Mouse (Mus musculus) stomach, embryonic 16.5 days (tissue): ENCODE data around the gene Tmem222. TPM values are rescaled to one million over a fixed set of nuclear protein-coding genes. Genes with fewer than 3 reads are reported as not detected.

ENCODE experiments used
- ATAC-seq: fragments of 200-750 bp; cut with Nextera tagmentation; 2 replicates; pipeline ENCODE4 v1.8.0; 2017; ENCODE audit warnings: moderate number of reproducible peaks, moderate TSS enrichment; ENCODE audit not compliant: insufficient read depth, low FRiP score
- H3K27ac ChIP-seq: fragments of 300-500 bp; sonication (generic); 2 replicates; pipeline ENCODE4 v1.5.1; 2014; ENCODE audit warnings: low read length
- H3K27me3 ChIP-seq: fragments of 300-500 bp; sonication (generic); 2 replicates; pipeline ENCODE4 v1.6.1; 2014; ENCODE audit warnings: low read length, control low read depth, mixed read lengths; ENCODE audit not compliant: control insufficient read depth, insufficient read depth
- H3K36me3 ChIP-seq: fragments of 300-500 bp; sonication (generic); 2 replicates; pipeline ENCODE4 v1.6.1; 2014; ENCODE audit warnings: low read length; ENCODE audit not compliant: control insufficient read depth, insufficient read depth
- H3K4me1 ChIP-seq: fragments of 300-500 bp; sonication (generic); 2 replicates; pipeline ENCODE4 v1.6.1; 2014; ENCODE audit warnings: low read length, control low read depth, mixed read lengths; ENCODE audit not compliant: control insufficient read depth, insufficient read depth
- H3K4me2 ChIP-seq: fragments of 300-500 bp; sonication (generic); 2 replicates; pipeline ENCODE4 v1.6.1; 2014; ENCODE audit warnings: low read depth, low read length, mixed read lengths
- H3K4me3 ChIP-seq: fragments of 300-500 bp; sonication (generic); replicated peaks from 2 replicates; pipeline ENCODE4 v1.5.1; 2014; ENCODE audit warnings: mild to moderate bottlenecking, low read length
- H3K9ac ChIP-seq: fragments of 300-500 bp; sonication (generic); 2 replicates; pipeline ENCODE4 v1.6.1; 2014; ENCODE audit warnings: low read length
- H3K9me3 ChIP-seq: fragments of 300-500 bp; sonication (generic); replicated peaks from 2 replicates; pipeline ENCODE4 v1.6.1; 2016; ENCODE audit warnings: low read length, control low read depth; ENCODE audit not compliant: control insufficient read depth
- WGBS: fragments of 180-500 bp; shearing (Covaris S2); extraction: QIAGEN DNeasy Blood & Tissue Kit; methylation state at CpG from one replicate; pipeline ENCODE4 v1.1.7; 2014; 5-methylcytosine and 5-hydroxymethylcytosine counted together
- polyA plus RNA-seq: library from polyadenylated mRNA; unstranded; fragments of >200 nt; fragmentation: Nextera tagmentation; extraction: Ambion mirVana; gene quantifications from 2 replicates; pipeline ENCODE4 v1.2.1, GENCODE M21; 2015

Tmem222 gene
- polyA plus RNA-seq, 1 experiment from 2014 or later, result 71.3 TPM

DNA sequence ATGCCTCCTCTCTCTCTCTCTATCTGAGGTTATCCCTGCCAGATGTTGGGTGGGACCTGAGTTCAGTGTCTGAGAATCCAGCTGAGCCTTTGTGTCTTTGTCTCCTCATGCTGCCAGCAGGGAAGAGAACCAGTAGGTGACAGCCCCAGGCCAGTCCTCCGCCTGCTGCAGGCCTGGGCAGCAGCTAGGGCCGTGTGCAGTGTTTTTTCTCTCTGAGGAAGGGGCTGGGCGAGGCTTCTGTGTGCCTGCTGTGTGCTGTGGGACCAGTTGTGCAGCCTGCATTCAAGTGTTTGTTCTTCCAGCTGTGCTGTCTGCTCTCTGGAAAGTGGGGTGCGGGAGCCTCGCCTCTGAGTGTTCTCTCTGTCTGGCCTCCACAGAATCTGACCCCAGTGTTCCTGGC lies 53.7 kb downstream of the Tmem222 start:
- Histone ChIP-seq H3K27ac (peak overlapping the region; percentile 78; the same call in 1 of the 2 replicates), H3K4me2 (no peak overlapping the region), H3K36me3 (no peaks in the 10 kb centered on the region), H3K27me3 (no peaks in the 10 kb centered on the region), H3K9ac (peak overlapping the region; percentile 48), H3K4me1 (peaks cover 12% of the 10 kb centered on the region), H3K9me3 (no peaks in the 10 kb centered on the region), H3K4me3 (no peak overlapping the region)
- peak; percentile 70; the same call in 1 of the 2 replicates for ATAC-seq
- WGBS, result 38% methylated on average over 5 of the region's 5 CpGs

GRCm38 (mm10) chr4:133221701-133222100 lies 55.9 kb downstream of the Tmem222 start:
- Histone ChIP-seq H3K9me3 (no peaks in the 10 kb centered on the region), H3K27ac (no peak overlapping the region), H3K4me2 (no peak overlapping the region), H3K4me1 (peaks cover 12% of the 10 kb centered on the region), H3K9ac (no peak overlapping the region), H3K27me3 (no peaks in the 10 kb centered on the region), H3K4me3 (no peak overlapping the region), H3K36me3 (no peaks in the 10 kb centered on the region)
- 90% methylated on average over 8 of the region's 8 CpGs for WGBS
- no peak for ATAC-seq

GRCm38 (mm10) chr4:133220656-133221055 lies 56.9 kb downstream of the Tmem222 start:
- Histone ChIP-seq H3K36me3 (no peaks in the 10 kb centered on the region), H3K4me1 (peaks cover 12% of the 10 kb centered on the region), H3K9ac (peak overlapping the region; percentile 71), H3K27me3 (no peaks in the 10 kb centered on the region), H3K9me3 (no peaks in the 10 kb centered on the region), H3K27ac (no peak overlapping the region), H3K4me2 (peak overlapping the region; percentile 67), H3K4me3 (peak overlapping the region; percentile 45)
- 4% methylated on average over 25 of the region's 25 CpGs for WGBS
- peak; percentile 31; the same call in 1 of the 2 replicates for ATAC-seq

DNA sequence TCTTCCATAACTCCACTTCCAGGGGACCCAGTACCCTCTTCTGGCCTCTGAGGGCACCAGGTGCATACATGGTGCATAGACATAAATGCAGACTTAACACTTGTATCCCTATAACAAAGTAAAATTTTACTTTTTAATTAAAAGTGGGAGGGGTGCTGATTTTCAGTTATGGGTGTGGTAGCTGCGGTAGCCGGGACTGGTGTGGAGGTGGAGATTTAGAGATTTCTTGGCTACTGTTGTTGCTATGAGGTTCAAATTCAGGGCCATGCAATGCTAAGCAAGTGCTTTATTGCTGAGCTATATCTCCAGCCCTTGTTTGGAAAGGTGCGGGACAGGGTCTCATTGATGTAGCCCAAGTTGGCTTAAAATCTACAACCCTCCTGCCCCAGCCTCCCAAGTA lies 58.8 kb downstream of the Tmem222 start:
- Histone ChIP-seq H3K4me1 (peaks cover 10% of the 10 kb centered on the region), H3K9ac (no peak overlapping the region), H3K9me3 (no peaks in the 10 kb centered on the region), H3K27ac (no peak overlapping the region), H3K4me3 (no peak overlapping the region), H3K36me3 (no peaks in the 10 kb centered on the region), H3K4me2 (no peak overlapping the region), H3K27me3 (peaks cover 7% of the 10 kb centered on the region)
- ATAC-seq, result no peak
- WGBS, result 75% methylated on average over 3 of the region's 3 CpGs

- Histone ChIP-seq H3K4me1 (peaks cover 17% of the 10 kb centered on the region), H3K9me3 (no peaks in the 10 kb centered on the region), H3K4me3 (no peak overlapping the region), H3K27me3 (peaks cover 7% of the 10 kb centered on the region), H3K9ac (no peak overlapping the region), H3K36me3 (no peaks in the 10 kb centered on the region), H3K27ac (no peak overlapping the region), H3K4me2 (no peak overlapping the region)
- ATAC-seq, result no peak
- WGBS, result 5% methylated on average over 5 of the region's 5 CpGs
These were observed 60.0 kb downstream of the Tmem222 start for GRCm38 (mm10) chr4:133217641-133218040.

Other genes starting within 250 kb of the Tmem222 start
- 84.3 and 98.6 TPM in 2 replicates for gene Wasf2, start 147.3 kb downstream of the Tmem222 start, polyA plus RNA-seq
- gene Cd164l2, start 65.7 kb downstream of the Tmem222 start, polyA plus RNA-seq, result 9.2 and 9.5 TPM in 2 replicates
- 0.12 TPM in 1 of 2 replicates, not detected in the other for gene Gpr3, start 65.3 kb downstream of the Tmem222 start, polyA plus RNA-seq
- 17.1 and 21.0 TPM in 2 replicates for gene Map3k6, start 37.0 kb downstream of the Tmem222 start, polyA plus RNA-seq
- 52.0 and 76.1 TPM in 2 replicates for gene Sytl1, start 14.7 kb downstream of the Tmem222 start, polyA plus RNA-seq
- 12.9 and 14.8 TPM in 2 replicates for gene Wdtc1, start 75.7 kb upstream of the Tmem222 start, polyA plus RNA-seq
- gene Slc9a1, start 91.9 kb upstream of the Tmem222 start, polyA plus RNA-seq, result 10.1 and 10.7 TPM in 2 replicates
- 7.9 and 12.6 TPM in 2 replicates for gene Tent5b, start 202.3 kb upstream of the Tmem222 start, polyA plus RNA-seq
- gene Trnp1, start 220.8 kb upstream of the Tmem222 start, polyA plus RNA-seq, result 0.50 and 0.75 TPM in 2 replicates
- 33.7 and 39.0 TPM in 2 replicates for gene Kdf1, start 241.2 kb upstream of the Tmem222 start, polyA plus RNA-seq